Mouse (Mus musculus) liver, embryonic 16.5 days (tissue): ENCODE data around the gene Maml3. TPM values are rescaled to one million over a fixed set of nuclear protein-coding genes. Genes with fewer than 3 reads are reported as not detected.

Source experiments
- ATAC-seq: fragments of 200-750 bp; cut with Nextera tagmentation; 2 replicates; pipeline ENCODE4 v1.8.0; 2017; ENCODE audit warnings: low read depth, mild to moderate bottlenecking, moderate number of reproducible peaks, moderate library complexity
- H3K27ac ChIP-seq: fragments of 300-500 bp; sonication (generic); 2 replicates; pipeline ENCODE4 v1.5.1; 2014; ENCODE audit warnings: mild to moderate bottlenecking, low read length
- H3K27me3 ChIP-seq: fragments of 300-500 bp; sonication (generic); 2 replicates; pipeline ENCODE4 v1.6.1; 2014; ENCODE audit warnings: low read depth, low read length, mixed read lengths; ENCODE audit not compliant: control insufficient read depth, insufficient read depth
- H3K36me3 ChIP-seq: fragments of 300-500 bp; sonication (generic); 2 replicates; pipeline ENCODE4 v1.6.1; 2014; ENCODE audit warnings: mild to moderate bottlenecking; ENCODE audit not compliant: control insufficient read depth, insufficient read depth
- H3K4me1 ChIP-seq: fragments of 300-500 bp; sonication (generic); 2 replicates; pipeline ENCODE4 v1.6.1; 2014; ENCODE audit warnings: low read depth, low read length, mixed read lengths; ENCODE audit not compliant: control insufficient read depth
- H3K4me2 ChIP-seq: fragments of 300-500 bp; sonication (generic); 2 replicates; pipeline ENCODE4 v1.6.1; 2014; ENCODE audit warnings: low read depth, low read length, mixed read lengths
- H3K4me3 ChIP-seq: fragments of 300-500 bp; sonication (generic); 2 replicates; pipeline ENCODE4 v1.5.1; 2014; ENCODE audit warnings: low read depth, mild to moderate bottlenecking, low read length
- H3K9ac ChIP-seq: fragments of 300-500 bp; sonication (generic); 2 replicates; pipeline ENCODE4 v1.6.1; 2014; ENCODE audit warnings: low read depth, low read length
- H3K9me3 ChIP-seq: fragments of 300-500 bp; sonication (generic); replicated peaks from 2 replicates; pipeline ENCODE4 v1.6.1; 2016; ENCODE audit warnings: low read length; ENCODE audit not compliant: control insufficient read depth
- WGBS: fragments of 180-500 bp; shearing (Covaris S2); extraction: QIAGEN DNeasy Blood & Tissue Kit; methylation state at CpG from one replicate; pipeline ENCODE4 v1.1.7; 2014; ENCODE audit not compliant: insufficient replicate concordance; 5-methylcytosine and 5-hydroxymethylcytosine counted together
- polyA plus RNA-seq: library from polyadenylated mRNA; unstranded; fragments of >200 nt; fragmentation: Nextera tagmentation; extraction: Ambion mirVana; gene quantifications from 2 replicates; pipeline ENCODE4 v1.2.1, GENCODE M21; 2015

Gene Maml3
- polyA plus RNA-seq, 1 experiment from 2014 or later, result 0.78 TPM

DNA sequence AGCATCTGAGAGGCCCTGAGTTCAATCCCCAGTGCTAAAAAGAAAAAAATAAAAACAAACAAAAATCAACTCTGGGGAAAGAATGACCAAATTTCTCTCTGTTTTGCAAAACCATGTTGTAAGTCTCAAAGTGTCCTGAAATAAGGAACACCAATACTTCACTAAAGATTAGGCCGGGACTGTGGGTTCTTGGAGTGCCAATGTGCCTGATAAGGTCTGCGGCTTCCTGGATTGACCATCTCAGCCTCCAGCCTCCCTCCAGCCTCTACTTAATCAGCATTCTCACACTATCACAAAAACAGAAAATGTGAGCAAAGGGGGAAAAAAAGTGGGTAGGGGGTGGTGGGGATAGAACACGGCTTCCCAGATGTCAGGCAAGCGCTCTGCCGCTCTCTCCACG, 30.9 kb downstream of the Maml3 start:
- Histone ChIP-seq H3K27me3 (no peaks in the 10 kb centered on the region), H3K9me3 (no peaks in the 10 kb centered on the region), H3K36me3 (no peaks in the 10 kb centered on the region), H3K9ac (no peak overlapping the region), H3K4me1 (peaks cover 4% of the 10 kb centered on the region), H3K27ac (no peak overlapping the region), H3K4me3 (no peak overlapping the region), H3K4me2 (no peak overlapping the region)
- no peak for ATAC-seq
- WGBS, result 37% methylated on average over 6 of the region's 6 CpGs

DNA sequence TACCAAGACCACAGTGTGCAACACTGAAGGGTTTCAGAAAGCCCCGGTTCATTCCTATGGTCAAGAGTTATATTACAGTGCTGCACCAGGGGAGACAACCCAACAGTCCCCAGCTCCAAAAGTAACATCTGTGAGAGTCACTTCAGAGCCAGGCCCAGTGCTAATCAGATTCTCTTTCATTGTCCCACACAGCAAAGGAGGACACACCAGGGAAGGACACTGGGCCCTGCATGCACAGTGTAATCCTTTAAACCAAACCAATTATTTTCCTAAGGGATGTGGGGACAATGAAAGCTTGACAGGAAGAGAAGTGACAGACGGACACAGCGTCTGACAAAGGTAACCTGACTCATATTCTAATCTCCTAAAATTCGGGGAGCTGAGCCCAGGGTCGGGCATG, 32.9 kb downstream of the Maml3 start:
- 60% methylated on average over 5 of the region's 5 CpGs for WGBS
- Histone ChIP-seq H3K27me3 (no peaks in the 10 kb centered on the region), H3K9me3 (no peaks in the 10 kb centered on the region), H3K4me2 (no peak overlapping the region), H3K9ac (no peak overlapping the region), H3K36me3 (no peaks in the 10 kb centered on the region), H3K4me3 (no peak overlapping the region), H3K4me1 (peaks cover 4% of the 10 kb centered on the region), H3K27ac (no peak overlapping the region)
- ATAC-seq, result no peak

DNA sequence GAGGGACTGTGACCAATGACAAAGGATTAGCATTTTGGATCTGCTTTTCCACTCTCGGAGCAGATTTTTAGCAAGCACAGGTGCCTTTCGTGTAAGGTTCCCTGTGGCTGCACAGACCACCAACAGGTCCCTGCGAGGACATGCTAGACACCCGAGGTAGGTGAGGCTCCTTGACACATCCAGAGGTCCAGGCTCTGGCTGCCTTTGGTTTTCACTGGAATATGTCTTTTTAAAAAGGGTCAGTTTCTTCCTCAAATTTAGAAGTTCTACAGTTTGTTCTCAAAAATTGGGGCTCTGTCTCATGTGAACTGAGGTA, 34.8 kb downstream of the Maml3 start:
- Histone ChIP-seq H3K4me1 (peaks cover 4% of the 10 kb centered on the region), H3K4me2 (peak overlapping the region; percentile 33), H3K4me3 (peak overlapping the region; percentile 47), H3K9ac (no peak overlapping the region; the same call in 1 of the 2 replicates), H3K27ac (peak overlapping the region; percentile 75), H3K27me3 (no peaks in the 10 kb centered on the region), H3K9me3 (no peaks in the 10 kb centered on the region), H3K36me3 (no peaks in the 10 kb centered on the region)
- WGBS, result 10% methylated on average over 4 of the region's 4 CpGs
- ATAC-seq, result no peak

DNA sequence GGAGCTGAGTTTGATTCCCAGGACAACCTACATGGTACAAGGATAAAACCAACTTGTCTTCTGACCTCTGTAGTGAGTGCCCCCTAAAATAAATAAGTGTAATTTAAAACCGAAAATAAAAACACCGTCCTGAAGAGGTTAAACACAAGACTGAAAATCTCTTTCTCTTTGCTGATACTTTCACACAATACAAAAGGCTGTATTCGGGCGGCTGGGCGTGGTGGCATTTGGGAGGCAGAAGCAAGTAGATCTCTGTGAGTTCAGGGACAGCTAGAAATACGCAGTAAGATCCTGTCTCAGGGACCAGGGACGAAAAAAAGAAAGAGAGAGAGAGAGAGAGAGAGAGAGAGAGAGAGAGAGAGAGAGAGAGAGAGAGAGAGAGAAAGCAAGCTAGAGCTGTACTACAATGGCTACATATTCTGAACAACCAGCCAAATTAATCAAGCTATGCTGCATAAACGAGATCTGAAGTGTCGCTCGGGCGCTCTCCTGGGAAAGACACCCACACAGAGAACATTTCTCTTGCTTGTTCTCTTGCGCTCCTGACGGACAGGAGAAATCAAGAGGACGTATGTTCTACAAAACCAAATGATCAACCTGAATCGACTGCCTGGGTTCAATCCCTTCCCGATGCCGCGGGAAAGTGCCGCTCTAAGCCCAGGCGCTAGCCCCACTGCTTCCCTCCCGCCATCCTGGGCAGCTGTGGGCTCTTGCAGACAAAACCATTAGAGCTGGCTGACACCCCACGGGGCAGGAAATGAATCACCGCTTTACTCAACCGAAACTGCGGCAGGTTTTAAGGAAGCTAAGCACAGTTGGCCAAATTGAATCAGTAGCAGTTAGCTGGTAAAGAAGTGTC, 35.3 kb downstream of the Maml3 start:
- H3K36me3 ChIP-seq, result no peaks in the 10 kb centered on the region
- H3K27ac ChIP-seq, result peak overlapping the region; percentile 75
- 5% methylated on average over 25 of the region's 25 CpGs for WGBS
- H3K27me3 ChIP-seq, result no peaks in the 10 kb centered on the region
- peak overlapping the region; percentile 33 for H3K4me2 ChIP-seq
- peak overlapping the region; percentile 47 for H3K4me3 ChIP-seq
- peak; percentile 63; the same call in 1 of the 2 replicates for ATAC-seq
- H3K4me1 ChIP-seq, result peaks cover 4% of the 10 kb centered on the region
- H3K9me3 ChIP-seq, result no peaks in the 10 kb centered on the region
- H3K9ac ChIP-seq, result peak overlapping the region; percentile 25; the same call in 1 of the 2 replicates

DNA sequence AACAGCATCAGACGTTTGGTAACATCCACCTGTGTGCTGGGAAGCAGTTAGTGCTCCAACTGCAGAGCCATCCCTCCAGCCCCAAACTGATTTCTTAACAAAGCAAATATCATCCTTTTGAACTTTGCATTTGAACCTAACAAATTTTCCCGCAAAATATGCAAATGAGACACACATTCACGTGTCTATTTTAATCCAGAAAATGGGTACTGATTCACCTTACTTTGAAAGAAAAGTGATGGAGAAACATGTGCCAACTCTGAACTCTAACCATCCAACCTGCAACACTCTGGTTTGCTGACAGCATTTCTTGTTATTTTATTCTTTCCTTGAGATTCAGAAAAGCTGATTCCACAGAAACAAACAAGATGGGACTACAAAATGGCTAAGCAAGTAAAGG, 36.0 kb downstream of the Maml3 start:
- no peaks in the 10 kb centered on the region for H3K27me3 ChIP-seq
- no peaks in the 10 kb centered on the region for H3K36me3 ChIP-seq
- H3K4me1 ChIP-seq, result peaks cover 4% of the 10 kb centered on the region
- ATAC-seq, result no peak
- 49% methylated on average over 3 of the region's 3 CpGs for WGBS
- peak overlapping the region; percentile 33 for H3K4me2 ChIP-seq
- H3K9ac ChIP-seq, result no peak overlapping the region
- H3K4me3 ChIP-seq, result no peak overlapping the region
- H3K27ac ChIP-seq, result no peak overlapping the region
- H3K9me3 ChIP-seq, result no peaks in the 10 kb centered on the region

DNA sequence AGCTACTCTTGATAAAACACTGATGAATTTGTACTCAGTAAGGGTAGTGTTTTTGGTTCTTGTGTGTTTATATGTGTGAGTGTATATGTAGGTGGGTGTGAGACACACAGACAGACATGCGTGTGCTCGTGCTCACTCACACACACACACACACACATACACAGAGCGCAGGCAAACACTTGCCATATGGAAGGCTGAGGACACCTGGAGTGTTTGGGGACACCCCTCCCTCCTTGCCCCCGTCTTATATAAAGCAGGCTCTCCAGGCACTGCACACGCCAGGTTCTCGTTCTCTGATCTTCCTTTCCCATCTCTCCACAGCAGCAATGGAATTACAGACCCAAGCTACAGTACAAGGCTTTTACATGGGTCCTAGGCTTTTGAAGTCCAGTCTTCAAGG, 37.7 kb downstream of the Maml3 start:
- Histone ChIP-seq H3K4me1 (peaks cover 4% of the 10 kb centered on the region), H3K27ac (no peak overlapping the region), H3K9me3 (no peaks in the 10 kb centered on the region), H3K27me3 (no peaks in the 10 kb centered on the region), H3K4me2 (no peak overlapping the region), H3K9ac (no peak overlapping the region), H3K36me3 (no peaks in the 10 kb centered on the region), H3K4me3 (no peak overlapping the region)
- WGBS, result 63% methylated on average over 6 of the region's 6 CpGs
- ATAC-seq, result no peak

DNA sequence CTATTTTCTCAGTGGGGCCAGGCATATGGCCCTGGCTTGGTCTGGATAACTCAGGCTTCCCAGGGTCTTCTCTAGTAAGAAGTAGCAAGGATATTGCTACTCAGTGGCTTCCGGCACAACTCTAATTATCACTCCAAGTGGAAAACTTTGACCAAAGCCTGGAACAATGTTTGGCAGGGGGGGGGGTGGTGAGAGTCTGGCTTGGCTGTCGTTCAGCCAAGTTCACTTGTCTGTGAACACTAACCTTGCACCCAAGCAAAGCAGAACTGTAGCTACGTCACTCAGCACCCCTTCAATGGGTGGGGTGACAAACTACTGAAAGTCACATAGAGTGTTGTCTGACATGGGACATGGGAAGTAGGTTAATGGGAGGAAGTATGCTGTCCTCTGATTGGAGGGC, 38.7 kb downstream of the Maml3 start:
- WGBS, result 53% methylated on average over 3 of the region's 3 CpGs
- H3K9ac ChIP-seq, result no peak overlapping the region
- ATAC-seq, result no peak
- H3K27ac ChIP-seq, result no peak overlapping the region
- no peaks in the 10 kb centered on the region for H3K36me3 ChIP-seq
- H3K4me3 ChIP-seq, result no peak overlapping the region
- H3K4me2 ChIP-seq, result no peak overlapping the region
- peaks cover 4% of the 10 kb centered on the region for H3K4me1 ChIP-seq
- no peaks in the 10 kb centered on the region for H3K27me3 ChIP-seq
- H3K9me3 ChIP-seq, result no peaks in the 10 kb centered on the region

DNA sequence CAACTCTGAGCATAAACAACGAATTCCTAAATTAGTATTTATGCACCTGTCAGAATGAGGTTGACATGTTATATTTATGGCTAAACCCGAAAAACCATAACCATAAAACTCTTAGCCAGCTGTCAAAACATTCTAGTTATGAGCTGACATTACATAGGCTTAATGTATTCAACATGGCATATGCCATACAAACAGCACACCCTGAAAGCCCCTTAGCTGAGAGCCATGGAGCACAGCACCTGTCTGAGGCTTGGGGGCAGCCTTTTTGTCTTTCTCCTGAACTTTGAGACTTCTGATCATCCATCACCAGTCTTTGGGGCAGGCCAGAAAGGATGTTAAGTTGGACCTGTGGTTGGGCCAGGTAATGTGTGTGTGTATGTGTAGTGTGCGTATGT, 41.6 kb downstream of the Maml3 start:
- Histone ChIP-seq H3K27me3 (no peaks in the 10 kb centered on the region), H3K4me3 (no peak overlapping the region), H3K36me3 (no peaks in the 10 kb centered on the region), H3K27ac (no peak overlapping the region), H3K9ac (no peak overlapping the region), H3K9me3 (no peaks in the 10 kb centered on the region), H3K4me2 (no peak overlapping the region), H3K4me1 (no peaks in the 10 kb centered on the region; the same call in 1 of the 2 replicates)
- ATAC-seq, result no peak
- 51% methylated on average over 3 of the region's 3 CpGs for WGBS

DNA sequence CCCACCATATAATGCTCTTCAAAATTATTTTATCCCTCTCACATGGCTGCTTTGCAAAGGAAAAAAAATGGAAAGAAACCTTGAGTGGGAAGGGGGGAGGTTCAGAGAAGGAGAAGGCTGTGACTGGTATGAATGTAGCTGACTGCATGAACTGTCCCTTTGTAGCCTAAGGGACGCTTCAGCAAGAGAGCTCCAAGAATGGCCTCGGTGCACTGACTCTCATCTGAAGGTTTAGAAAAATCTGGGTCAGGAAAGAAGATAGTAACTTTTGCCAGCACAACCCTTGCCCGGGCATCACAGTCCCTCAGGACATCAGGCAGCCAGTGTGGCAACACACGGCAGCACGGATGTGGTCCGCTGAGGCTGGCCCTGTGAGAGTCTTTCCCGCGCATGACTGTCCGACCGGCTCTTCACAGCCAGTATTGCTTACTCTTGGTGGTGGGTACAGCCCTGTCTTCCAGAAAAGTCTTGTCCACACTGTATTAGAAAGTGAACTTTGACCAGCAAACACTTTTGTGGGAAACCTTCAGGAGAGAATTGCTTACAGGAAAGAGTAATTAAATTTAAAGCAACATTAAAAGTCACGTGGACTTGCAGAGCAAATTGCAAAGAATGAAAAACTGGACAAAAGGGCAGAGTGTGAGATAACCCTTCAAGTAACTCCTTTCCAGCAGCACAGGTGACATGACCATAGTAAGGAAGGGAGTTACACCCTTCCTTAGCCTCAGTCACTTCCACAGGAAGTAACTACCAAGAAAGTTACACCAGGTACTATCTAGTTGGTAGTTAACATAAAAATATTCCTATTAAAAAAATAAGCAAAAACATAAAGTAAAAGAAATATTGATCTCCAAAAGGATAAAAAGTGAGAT, 42.3 kb downstream of the Maml3 start:
- 71% methylated on average over 11 of the region's 11 CpGs for WGBS
- Histone ChIP-seq H3K27me3 (no peaks in the 10 kb centered on the region), H3K4me2 (no peak overlapping the region), H3K4me3 (no peak overlapping the region), H3K9me3 (no peaks in the 10 kb centered on the region), H3K9ac (no peak overlapping the region), H3K4me1 (no peaks in the 10 kb centered on the region; the same call in 1 of the 2 replicates), H3K36me3 (no peaks in the 10 kb centered on the region), H3K27ac (no peak overlapping the region)
- ATAC-seq, result no peak
